Comparison of ENCODE assay signal across 8 mouse cellular contexts in genomic region chr14:119137512-119137905, GRCm38 (mm10). TPM values are rescaled to one million over a fixed set of nuclear protein-coding genes. Genes with fewer than 3 reads are reported as not detected.
DNase-seq lines count a peak whose midpoint lies in the region; ATAC-seq and TF ChIP-seq lines count a peak whose summit lies in the region.

No protein-coding gene starts in this region.

- WGBS in intestine, embryonic 14.5 days = 1% methylated on average over 38 of the region's 38 CpGs

- H3K27ac ChIP-seq in intestine, embryonic 14.5 days (ENCODE audit: low read depth) = no peak overlapping the region
- peak overlapping the region; percentile 71 for H3K27ac ChIP-seq in left cerebral cortex, adult 2 months

- peak; percentile 87 for ATAC-seq in intestine, embryonic 14.5 days (replicated peaks; ENCODE audit: low FRiP score, low TSS enrichment, low read depth)

- peak; percentile 35 for TF ChIP-seq CTCF in left cerebral cortex, adult 2 months (IDR thresholded peaks at IDR 0.05)

- no peaks in the 10 kb centered on the region for H3K36me3 ChIP-seq in intestine, embryonic 14.5 days (ENCODE audit: control insufficient read depth, insufficient read depth, low read length)

- DNase-seq in ZHBTc4 (ENCODE audit: low read depth, low spot score) = peak; percentile 94
- peak; percentile 92 to 95 for DNase-seq in cerebellum, postnatal 14 days
- DNase-seq in frontal cortex, postnatal 25 days (ENCODE audit: low spot score in 2 of 2) = peak; percentile 57 to 76
- peak; percentile 86 for DNase-seq in intestine, embryonic 14.5 days (ENCODE audit: low spot score)
- peak; percentile 86 to 91 for DNase-seq in left cerebral cortex, adult 2 months (ENCODE audit: extremely low spot score in 1 of 2, low spot score in 2 of 2)
- DNase-seq in lung, postnatal 14 days = peak; percentile 50
- DNase-seq in right cerebral cortex, adult 18-20 months = peak; percentile 93
- DNase-seq in T-cell, adult 2 months (ENCODE audit: low spot score) = no peak

- H3K27me3 ChIP-seq in intestine, embryonic 14.5 days (replicated peaks; ENCODE audit: control insufficient read depth, insufficient read depth, low read length) = peaks cover 49% of the 10 kb centered on the region

- intact Hi-C loops in left cerebral cortex, adult 2 months (cut with DNase I) = loop anchor here (5.0 to 10.0 kb wide), 2 partner anchors 497 to 720 kb away; no protein-coding TSS in a partner anchor

- peak overlapping the region; percentile 48 for H3K9ac ChIP-seq in intestine, embryonic 14.5 days (ENCODE audit: low read length)

- H3K4me1 ChIP-seq in intestine, embryonic 14.5 days (replicated peaks; ENCODE audit: control insufficient read depth, insufficient read depth, low read length) = 0 out of 2 replicates have a peak, but pooled peaks cover 6% of the 10 kb centered on the region

- H3K9me3 ChIP-seq in intestine, embryonic 14.5 days (ENCODE audit: control insufficient read depth, low read length) = no peaks in the 10 kb centered on the region

- peak overlapping the region; percentile 93 for H3K4me2 ChIP-seq in intestine, embryonic 14.5 days (ENCODE audit: low read length)

- H3K4me3 ChIP-seq in intestine, embryonic 14.5 days (ENCODE audit: low read depth, low read length) = peak overlapping the region; percentile 57
- H3K4me3 ChIP-seq in left cerebral cortex, adult 2 months = peak overlapping the region; percentile 69

RNA-seq across cellular contexts. Expression of gene Hs6st3, which starts 0.6 kb away (rescaled TPM):
- 0.37 and 0.47 TPM in 2 replicates for polyA plus RNA-seq in intestine, embryonic 14.5 days (2014; fragmentation: Nextera tagmentation; extraction: Ambion mirVana)
- 10 to 100 TPM; 61.7 to 71.9 TPM for total RNA-seq in left cerebral cortex, adult 2 months (2021)

RNA-seq across cellular contexts. Expression of gene Uggt2, which starts 38.3 kb away (rescaled TPM):
- 15.4 and 16.4 TPM in 2 replicates for polyA plus RNA-seq in intestine, embryonic 14.5 days (2014; fragmentation: Nextera tagmentation; extraction: Ambion mirVana)
- 10 to 100 TPM; 29.2 to 33.8 TPM for total RNA-seq in left cerebral cortex, adult 2 months (2021)
